Mouse (Mus musculus) Muller cell, postnatal 12 days (primary cell): Measurements from ENCODE around the gene Alpl.

Experiments used
- DNase-seq: peaks from one replicate; pipeline ENCODE4 v3.0.0-alpha.2; 2015; ENCODE audit errors: inconsistent ontology term

Gene Alpl

GRCm38 (mm10) chr4:137795611-137796557, at the start of gene Alpl:
Gene Alpl (minus strand): TSS chr4:137796384.
- DNase-seq: peak; percentile 65

DNA sequence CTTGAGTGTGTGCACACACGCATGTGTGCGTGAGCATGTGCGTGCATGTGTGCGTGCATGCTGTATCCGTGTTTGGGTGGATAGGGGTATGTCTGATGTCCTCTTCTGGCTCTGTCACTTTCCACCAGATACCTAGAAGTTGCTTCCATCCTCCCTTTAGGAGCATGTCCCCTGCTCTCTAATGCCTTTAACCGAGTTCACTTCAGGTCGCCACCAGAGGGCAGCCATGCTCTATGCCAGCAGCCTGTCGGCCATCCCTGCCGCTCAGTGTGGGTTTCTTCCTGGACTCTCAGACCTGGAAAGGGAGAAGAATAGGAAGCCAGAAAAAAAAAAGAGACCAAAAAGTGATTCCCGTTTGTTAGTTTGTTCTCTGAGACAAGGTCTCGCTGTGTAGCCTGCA, 48.5 kb upstream of the Alpl start:
- DNase-seq: peak; percentile 61

GRCm38 (mm10) chr4:137839452-137839851, 43.3 kb upstream of the Alpl start:
- no peak for DNase-seq

DNA sequence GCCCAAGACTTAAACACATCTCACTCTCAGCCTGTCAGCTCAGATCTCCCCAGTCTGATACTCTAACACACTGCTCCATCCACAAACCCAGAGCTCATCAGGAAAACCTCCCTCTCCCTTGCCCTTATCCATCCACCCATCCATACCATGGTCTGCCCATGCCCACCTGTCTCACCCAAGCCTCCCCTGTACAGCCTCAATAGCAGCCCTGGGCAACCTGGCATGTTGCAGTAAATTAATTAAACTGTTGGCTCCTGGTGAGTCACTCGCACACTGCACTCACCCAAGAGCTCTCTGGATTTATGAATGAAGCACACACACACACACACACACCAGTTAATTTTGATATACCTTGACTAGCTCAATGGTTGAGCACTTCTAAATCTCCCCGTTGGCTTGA, 42.6 kb upstream of the Alpl start:
- no peak for DNase-seq

DNA sequence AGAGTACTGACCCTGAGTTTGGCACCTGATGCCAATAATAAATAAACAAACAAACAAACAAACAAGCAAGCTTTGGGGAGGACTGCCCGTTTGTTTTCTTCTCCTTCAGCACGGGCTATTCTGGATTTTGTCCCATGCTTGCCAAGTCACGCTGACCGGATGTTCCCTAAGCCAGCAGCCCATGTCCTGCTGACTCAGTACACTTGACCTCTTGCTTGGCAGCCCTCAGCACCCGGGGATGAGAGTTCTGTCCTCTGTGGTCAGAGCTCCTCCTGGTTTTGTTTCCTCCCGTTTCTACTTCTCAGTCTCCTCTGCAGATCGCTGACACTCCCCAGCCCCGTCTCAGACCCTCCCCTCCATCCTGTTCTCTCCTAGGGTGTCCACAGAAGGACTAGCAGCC, 41.6 kb upstream of the Alpl start:
- no peak for DNase-seq

DNA sequence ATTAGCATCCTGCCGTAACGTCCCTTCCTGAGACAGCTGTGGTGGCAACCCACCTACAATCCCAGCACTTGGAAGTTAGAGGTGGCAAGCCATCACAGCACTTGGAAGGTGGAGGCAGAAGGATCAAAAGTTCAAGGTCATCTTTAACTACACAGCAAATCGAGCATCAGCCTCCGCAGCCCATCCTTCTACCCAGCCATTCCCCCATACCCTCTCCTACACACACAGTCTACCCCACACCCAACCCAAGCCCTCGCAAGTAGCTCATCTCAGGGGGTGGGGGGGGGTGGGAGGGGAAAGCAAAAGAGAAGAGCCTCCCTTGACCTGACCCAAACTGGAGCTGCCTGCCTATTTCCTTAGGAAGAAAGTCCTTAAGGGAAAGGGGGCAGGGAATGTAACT, 40.6 kb upstream of the Alpl start:
- DNase-seq: no peak

GRCm38 (mm10) chr4:137835624-137836337, 39.6 kb upstream of the Alpl start:
- peak; percentile 76 for DNase-seq

DNA sequence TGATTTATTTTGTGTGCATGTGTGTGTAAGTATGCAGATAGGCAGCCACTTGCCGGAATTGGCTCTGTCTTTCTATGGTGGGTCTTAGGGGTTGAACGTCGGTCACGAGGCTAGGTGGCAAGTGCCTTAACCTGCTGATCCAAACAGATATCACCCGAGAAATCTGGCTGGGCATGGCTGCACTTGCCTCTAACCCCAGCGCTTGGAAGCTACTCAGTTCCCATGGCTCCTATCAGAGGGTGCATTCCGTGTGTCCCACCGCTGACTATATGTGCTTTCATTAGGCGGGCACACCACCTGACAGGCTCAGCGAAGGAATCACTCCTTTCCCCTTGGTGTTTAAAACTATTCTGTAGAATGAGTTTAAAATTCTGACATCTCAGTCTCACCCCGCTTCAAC, 35.4 kb upstream of the Alpl start:
- no peak for DNase-seq

GRCm38 (mm10) chr4:137830380-137830779, 34.2 kb upstream of the Alpl start:
- no peak for DNase-seq

- no peak for DNase-seq
Measured at GRCm38 (mm10) chr4:137824881-137825280, 28.7 kb upstream of the Alpl start.

DNA sequence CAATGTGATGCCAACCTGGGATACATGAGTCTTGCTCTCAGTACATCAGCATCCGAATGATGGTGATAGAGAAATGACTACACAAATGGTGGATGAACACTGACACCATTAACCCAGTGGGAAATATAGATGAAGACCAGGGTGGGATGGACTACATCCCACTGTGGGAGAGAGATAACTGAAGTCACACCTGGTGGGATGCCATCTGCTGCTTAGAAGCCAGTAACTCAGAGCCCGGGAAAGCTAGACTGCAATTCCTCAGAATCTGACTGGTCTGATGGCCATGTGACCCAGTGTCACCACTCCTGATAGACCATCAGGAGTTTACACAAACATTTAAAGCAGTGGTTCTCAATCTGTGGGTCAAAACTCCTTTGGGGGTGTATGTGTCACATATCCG, 27.4 kb upstream of the Alpl start:
- DNase-seq: no peak

DNA sequence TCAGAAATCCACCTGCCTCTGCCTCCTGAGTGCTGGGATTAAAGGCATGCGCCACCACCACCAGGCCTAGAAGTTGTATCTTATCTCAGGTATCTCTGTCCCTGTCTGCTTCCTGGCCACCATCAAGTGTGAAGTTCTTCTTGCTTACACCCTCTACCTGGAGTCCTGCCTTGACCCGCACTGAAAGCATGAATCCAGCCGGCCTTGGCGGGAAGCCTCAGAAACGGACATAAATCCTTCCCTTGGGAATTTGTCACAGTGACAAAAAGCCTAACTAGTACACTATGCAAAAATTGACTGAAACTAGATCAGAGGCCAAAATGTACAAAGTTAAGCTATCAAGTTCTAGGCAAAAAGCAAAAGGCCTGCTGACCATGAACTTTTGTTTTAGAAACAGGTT, 26.4 kb upstream of the Alpl start:
- DNase-seq: no peak

DNA sequence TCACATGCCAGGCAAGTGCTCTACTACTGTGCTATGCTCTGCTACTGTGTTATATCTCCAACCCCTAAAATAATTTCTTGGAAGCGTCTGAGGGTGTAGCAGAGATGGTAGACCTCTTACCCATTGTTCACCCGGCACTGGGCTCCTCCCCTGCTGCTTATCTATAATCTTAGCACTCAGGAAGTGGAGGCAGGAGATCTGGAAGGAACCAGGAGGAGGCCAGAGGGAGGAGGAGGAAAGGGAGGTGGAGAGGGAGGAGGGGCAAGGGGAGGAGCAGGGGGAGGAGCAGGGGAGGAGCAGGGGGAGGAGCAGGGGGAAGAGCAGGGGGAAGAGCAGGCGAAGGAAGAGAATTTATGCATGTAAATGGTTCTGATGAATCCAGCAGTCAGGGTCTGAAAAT, 24.5 kb upstream of the Alpl start:
- no peak for DNase-seq

DNA sequence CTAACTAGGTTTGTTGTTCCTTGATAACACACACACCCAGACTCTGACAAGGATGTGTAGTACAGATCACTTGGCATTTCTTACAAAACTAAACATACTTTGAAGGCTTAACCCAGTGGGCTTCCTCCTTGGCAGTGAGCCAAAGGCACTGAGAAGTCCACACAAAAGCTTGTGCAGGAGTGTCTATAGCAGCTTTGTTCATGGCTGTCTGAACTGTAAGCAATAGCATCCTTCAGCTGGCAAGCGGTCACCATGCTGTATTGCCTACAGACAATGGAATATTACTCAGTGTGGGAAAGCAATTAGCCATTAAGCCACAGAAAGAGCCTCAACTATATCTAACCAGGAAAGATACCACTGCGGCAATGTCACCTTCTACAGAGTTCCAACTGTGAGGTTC, 23.3 kb upstream of the Alpl start:
- peak; percentile 82 for DNase-seq

GRCm38 (mm10) chr4:137818341-137818740, 22.2 kb upstream of the Alpl start:
- DNase-seq: no peak

DNA sequence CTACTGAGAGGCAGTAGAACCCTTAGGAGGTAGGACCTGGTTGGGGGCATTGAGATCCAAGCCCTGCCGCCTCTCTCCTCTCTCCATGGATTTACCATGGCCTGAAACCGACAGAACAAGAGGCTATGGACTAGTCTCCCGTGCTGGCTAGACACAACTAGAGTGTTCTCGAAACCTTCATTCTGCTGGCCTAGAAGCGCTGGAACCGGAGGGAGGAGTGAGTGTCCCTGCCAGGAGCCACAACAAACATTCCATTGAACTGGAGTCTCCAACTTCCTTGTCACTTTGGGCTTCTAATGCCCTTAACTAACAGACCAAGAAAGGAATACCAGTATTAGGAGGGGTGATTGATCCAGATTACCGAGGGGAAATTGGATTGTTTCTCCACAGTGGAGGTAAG, 20.0 kb upstream of the Alpl start:
- DNase-seq: peak; percentile 37

DNA sequence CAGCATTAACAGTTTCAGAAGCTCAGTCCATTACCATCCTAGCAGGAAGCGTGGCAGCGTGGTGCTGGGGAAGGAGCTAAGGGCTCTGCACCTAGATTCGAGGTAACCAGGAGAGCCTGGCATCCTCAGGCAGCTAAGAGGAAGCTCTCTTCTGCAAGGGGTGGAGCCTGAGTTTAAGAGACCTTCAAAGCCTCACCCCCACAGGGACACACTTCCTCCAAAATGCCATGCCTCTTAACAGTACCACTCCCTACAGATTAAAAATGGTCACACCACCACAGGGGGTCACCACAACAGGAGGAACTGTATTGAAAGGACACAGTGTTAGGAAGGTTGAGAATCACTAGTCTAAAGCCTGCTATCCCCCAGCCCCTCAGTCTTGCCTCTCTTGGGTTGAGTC, 19.3 kb upstream of the Alpl start:
- no peak for DNase-seq

DNA sequence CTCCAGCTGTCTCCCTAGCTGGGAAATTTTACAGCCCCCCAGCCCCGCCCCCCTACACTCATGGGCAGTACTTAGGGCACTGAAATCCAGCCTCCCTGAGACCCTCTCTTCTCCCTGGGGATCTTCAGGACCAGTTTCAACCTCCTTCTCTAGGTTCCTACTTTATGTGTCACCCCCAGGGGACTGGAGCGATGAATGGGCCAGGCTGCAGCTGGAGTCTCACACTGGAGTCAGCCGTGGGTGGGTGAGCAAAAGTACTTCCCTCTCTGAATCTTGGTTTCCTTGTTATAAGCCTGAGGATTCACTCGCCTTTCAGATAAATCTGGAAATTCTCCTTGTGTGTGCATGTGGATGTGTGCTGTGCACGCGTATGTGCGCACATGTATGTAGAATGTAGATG, 18.0 kb upstream of the Alpl start:
- no peak for DNase-seq

- DNase-seq: no peak
Measured at GRCm38 (mm10) chr4:137812946-137813708, 16.9 kb upstream of the Alpl start.

GRCm38 (mm10) chr4:137809999-137810398, 13.8 kb upstream of the Alpl start:
- DNase-seq: no peak

DNA sequence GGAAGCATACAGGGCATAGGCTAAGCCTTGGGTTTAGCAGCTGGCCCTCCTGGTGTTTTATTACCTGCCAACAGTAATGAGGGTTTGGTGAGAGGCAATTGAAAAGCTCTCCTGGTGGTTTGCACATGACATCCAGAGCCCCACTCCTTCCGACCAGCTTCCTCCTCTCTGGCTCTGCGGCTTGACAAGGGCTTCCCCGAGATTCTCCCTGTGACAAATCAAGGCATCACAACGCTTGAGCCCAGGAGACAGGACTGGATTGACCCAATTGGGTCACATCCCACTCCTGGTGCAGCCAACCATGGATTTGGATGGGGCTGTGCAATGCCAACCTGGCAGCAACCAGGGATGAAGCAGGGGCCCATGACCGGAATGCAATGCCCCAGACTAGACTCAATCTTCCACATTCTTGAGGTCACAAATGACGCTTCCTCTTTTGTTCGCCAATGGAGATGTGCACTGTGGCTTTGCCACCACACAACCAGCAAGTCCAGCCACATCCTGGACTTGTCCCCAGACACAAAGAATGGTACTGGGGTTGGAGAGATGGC, 11.2 kb upstream of the Alpl start:
- DNase-seq: peak; percentile 92

DNA sequence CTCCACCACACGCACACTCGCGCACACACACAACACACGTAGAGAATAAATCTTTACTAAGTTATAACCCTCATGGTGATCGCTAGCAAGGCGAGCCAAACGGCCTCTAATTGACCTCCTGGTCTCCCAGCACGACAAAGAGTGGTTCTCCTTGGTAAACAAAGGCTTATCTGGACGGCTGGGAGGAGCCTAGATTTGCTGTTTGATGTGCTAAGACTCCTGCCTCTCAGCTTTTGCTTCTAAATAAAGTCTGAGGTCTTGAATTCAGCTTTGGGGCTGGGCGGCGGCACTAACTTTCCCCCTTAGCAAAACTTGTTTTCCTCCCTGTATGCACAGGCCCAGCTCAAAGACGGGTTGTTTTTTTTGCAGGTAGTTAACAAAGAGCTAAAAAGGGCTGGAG, 5.0 kb upstream of the Alpl start:
- DNase-seq: no peak
